Mouse (Mus musculus) cerebellum, adult 2 months (tissue): Measurements from ENCODE around the gene Jund. TPM values are rescaled to one million over a fixed set of nuclear protein-coding genes. Genes with fewer than 3 reads are reported as not detected.
A peak's percentile ranks its signal among the peaks of the same experiment; 100 is the strongest.

ENCODE experiments used
- DNase-seq, 2 experiments: peaks; one replicate each; pipeline ENCODE4 v3.0.0; 2021
- H3K27ac ChIP-seq: fragments of 200-500 bp; 2 replicates; pipeline ENCODE4 v1.5.1; 2012; ENCODE audit warnings: low read length, control low read depth, inconsistent platforms; ENCODE audit not compliant: insufficient read depth
- H3K27me3 ChIP-seq: fragments of 200-500 bp; 2 replicates; pipeline ENCODE4 v1.6.1; 2012; ENCODE audit warnings: inconsistent platforms, mild to moderate bottlenecking, low read length, moderate library complexity; ENCODE audit not compliant: control insufficient read depth, insufficient read depth
- H3K4me1 ChIP-seq: fragments of 200-500 bp; 2 replicates; pipeline ENCODE4 v1.6.1; 2011; ENCODE audit warnings: low read length; ENCODE audit not compliant: control insufficient read depth, insufficient read depth
- H3K4me3 ChIP-seq: fragments of 200-500 bp; replicated peaks from 2 replicates; pipeline ENCODE3; 2011; ENCODE audit warnings: mild to moderate bottlenecking, low read depth, low read length, control low read depth; ENCODE audit not compliant: insufficient read depth
- CTCF ChIP-seq: fragments of 200-500 bp; IDR thresholded peaks from 2 replicates; pipeline ENCODE4 v1.5.1; 2011; ENCODE audit warnings: low read depth, mild to moderate bottlenecking, control low read depth, low read length, moderate library complexity, borderline replicate concordance; ENCODE audit not compliant: insufficient read depth
- POLR2A ChIP-seq: fragments of 200-500 bp; IDR thresholded peaks from 2 replicates; pipeline ENCODE4 v1.6.1; 2011; ENCODE audit warnings: low read length, control low read depth, borderline replicate concordance; ENCODE audit not compliant: insufficient read depth
- WGBS: fragments of 180-500 bp; shearing (Covaris S2); methylation state at CpG from one replicate; pipeline ENCODE4 v1.1.7; 2018; 5-methylcytosine and 5-hydroxymethylcytosine counted together
- polyA plus RNA-seq: library from polyadenylated mRNA; depleted of rRNA; stranded (reverse); fragments of >200 nt; gene quantifications from 2 replicates; pipeline ENCODE4 v1.2.3, GENCODE M21; 2012

Gene Jund
- polyA plus RNA-seq, 1 experiment = 252 TPM

GRCm38 (mm10) chr8:70725792-70726447 is 27.2 kb downstream of the Jund start:
- no peak for DNase-seq
- H3K4me3 ChIP-seq = no peak overlapping the region
- H3K4me1 ChIP-seq = no peaks in the 10 kb centered on the region
- no peak overlapping the region for H3K27ac ChIP-seq
- WGBS = 47% methylated on average over 14 of the region's 14 CpGs
- TF ChIP-seq POLR2A (no peak), CTCF (no peak)
- H3K27me3 ChIP-seq = no peaks in the 10 kb centered on the region; the same call in 1 of the 2 replicates

GRCm38 (mm10) chr8:70726721-70727120 is 28.0 kb downstream of the Jund start:
- no peak for DNase-seq
- no peaks in the 10 kb centered on the region for H3K4me1 ChIP-seq
- no peak overlapping the region for H3K4me3 ChIP-seq
- no peak overlapping the region for H3K27ac ChIP-seq
- no peak for TF ChIP-seq POLR2A
- no peak for TF ChIP-seq CTCF
- H3K27me3 ChIP-seq = no peaks in the 10 kb centered on the region; the same call in 1 of the 2 replicates
- 43% methylated on average over 11 of the region's 11 CpGs for WGBS

- no peaks in the 10 kb centered on the region; the same call in 1 of the 2 replicates for H3K27me3 ChIP-seq
- 8% methylated on average over 34 of the region's 34 CpGs for WGBS
- H3K27ac ChIP-seq = no peak overlapping the region
- TF ChIP-seq CTCF (0 out of 2 replicates have a peak, but pooled peaks have one; percentile 13), POLR2A (no peak)
- no peaks in the 10 kb centered on the region for H3K4me1 ChIP-seq
- no peak for DNase-seq
- H3K4me3 ChIP-seq = no peak overlapping the region
Observed at GRCm38 (mm10) chr8:70729808-70730475, 31.2 kb downstream of the Jund start.

- TF ChIP-seq POLR2A = no peak
- no peak for TF ChIP-seq CTCF
- no peak for DNase-seq
- H3K4me1 ChIP-seq = no peaks in the 10 kb centered on the region
- H3K27ac ChIP-seq = no peak overlapping the region
- no peaks in the 10 kb centered on the region; the same call in 1 of the 2 replicates for H3K27me3 ChIP-seq
- H3K4me3 ChIP-seq = no peak overlapping the region
- WGBS = 87% methylated on average over 4 of the region's 4 CpGs
Observed at GRCm38 (mm10) chr8:70730956-70731355, 32.2 kb downstream of the Jund start.

GRCm38 (mm10) chr8:70737705-70738104 is 39.0 kb downstream of the Jund start:
- TF ChIP-seq CTCF (no peak), POLR2A (no peak)
- H3K27me3 ChIP-seq = no peaks in the 10 kb centered on the region; the same call in 1 of the 2 replicates
- no peak for DNase-seq
- H3K4me1 ChIP-seq = no peaks in the 10 kb centered on the region
- 68% methylated on average over 5 of the region's 5 CpGs for WGBS
- H3K4me3 ChIP-seq = no peak overlapping the region
- H3K27ac ChIP-seq = no peak overlapping the region

- Histone ChIP-seq H3K27ac (no peak overlapping the region), H3K4me3 (no peak overlapping the region), H3K4me1 (no peaks in the 10 kb centered on the region), H3K27me3 (no peaks in the 10 kb centered on the region; the same call in 1 of the 2 replicates)
- DNase-seq = no peak
- no peak for TF ChIP-seq CTCF
- TF ChIP-seq POLR2A = no peak
- WGBS = 66% methylated on average over 3 of the region's 3 CpGs
Observed at GRCm38 (mm10) chr8:70738211-70738610, 39.5 kb downstream of the Jund start.

GRCm38 (mm10) chr8:70741661-70742060 is 42.9 kb downstream of the Jund start:
- Histone ChIP-seq H3K4me3 (no peak overlapping the region), H3K27me3 (no peaks in the 10 kb centered on the region), H3K27ac (no peak overlapping the region), H3K4me1 (peaks cover 7% of the 10 kb centered on the region; the same call in 1 of the 2 replicates)
- 66% methylated on average over 5 of the region's 5 CpGs for WGBS
- TF ChIP-seq POLR2A = no peak
- no peak for DNase-seq

- TF ChIP-seq POLR2A (no peak), CTCF (no peak)
- Histone ChIP-seq H3K4me1 (peaks cover 7% of the 10 kb centered on the region; the same call in 1 of the 2 replicates), H3K27me3 (no peaks in the 10 kb centered on the region), H3K4me3 (no peak overlapping the region), H3K27ac (no peak overlapping the region)
- DNase-seq = no peak
- 71% methylated on average over 11 of the region's 11 CpGs for WGBS
Observed at GRCm38 (mm10) chr8:70742176-70742575, 43.4 kb downstream of the Jund start.
